Mouse (Mus musculus) kidney, embryonic 16.5 days (tissue): ENCODE data around the gene V1ra8. TPM values are rescaled to one million over a fixed set of nuclear protein-coding genes. Genes with fewer than 3 reads are reported as not detected.
"Not testable (repeated sequence)": the region's sequence is repeated elsewhere in the genome, so short reads cannot be mapped to it uniquely, and the experiment has no call there.

ENCODE experiments used
- ATAC-seq: fragments of 200-750 bp; cut with Nextera tagmentation; 2 replicates; pipeline ENCODE4 v1.8.0; 2017; ENCODE audit warnings: moderate TSS enrichment; ENCODE audit not compliant: low FRiP score, low TSS enrichment
- H3K27ac ChIP-seq: fragments of 300-500 bp; sonication (generic); 2 replicates; pipeline ENCODE4 v1.5.1; 2014; ENCODE audit warnings: low read length
- H3K27me3 ChIP-seq: fragments of 300-500 bp; sonication (generic); 2 replicates; pipeline ENCODE4 v1.6.1; 2014; ENCODE audit warnings: low read length, control low read depth, mixed read lengths; ENCODE audit not compliant: insufficient read depth
- H3K36me3 ChIP-seq: fragments of 300-500 bp; sonication (generic); 2 replicates; pipeline ENCODE4 v1.6.1; 2014; ENCODE audit warnings: low read length, control low read depth, mixed read lengths; ENCODE audit not compliant: insufficient read depth
- H3K4me1 ChIP-seq: fragments of 300-500 bp; sonication (generic); 2 replicates; pipeline ENCODE4 v1.6.1; 2014; ENCODE audit warnings: low read length, control low read depth, mixed read lengths; ENCODE audit not compliant: insufficient read depth
- H3K4me2 ChIP-seq: fragments of 300-500 bp; sonication (generic); replicated peaks from 2 replicates; pipeline ENCODE4 v1.6.1; 2014; ENCODE audit warnings: low read depth, low read length
- H3K4me3 ChIP-seq: fragments of 300-500 bp; sonication (generic); 2 replicates; pipeline ENCODE4 v1.5.1; 2014; ENCODE audit warnings: mild to moderate bottlenecking, low read length
- H3K9ac ChIP-seq: fragments of 300-500 bp; sonication (generic); replicated peaks from 2 replicates; pipeline ENCODE4 v1.6.1; 2014; ENCODE audit warnings: low read length
- H3K9me3 ChIP-seq: fragments of 300-500 bp; sonication (generic); 2 replicates; pipeline ENCODE4 v1.6.1; 2016; ENCODE audit warnings: low read length, control low read depth
- WGBS: fragments of 180-500 bp; shearing (Covaris S2); extraction: QIAGEN DNeasy Blood & Tissue Kit; methylation state at CpG from one replicate; pipeline ENCODE4 v1.1.7; 2014; 5-methylcytosine and 5-hydroxymethylcytosine counted together
- polyA plus RNA-seq: library from polyadenylated mRNA; unstranded; fragments of >200 nt; fragmentation: Nextera tagmentation; extraction: Ambion mirVana; gene quantifications from 2 replicates; pipeline ENCODE4 v1.2.1, GENCODE M21; 2015

Gene V1ra8
- polyA plus RNA-seq: not detected in 2 replicates

DNA sequence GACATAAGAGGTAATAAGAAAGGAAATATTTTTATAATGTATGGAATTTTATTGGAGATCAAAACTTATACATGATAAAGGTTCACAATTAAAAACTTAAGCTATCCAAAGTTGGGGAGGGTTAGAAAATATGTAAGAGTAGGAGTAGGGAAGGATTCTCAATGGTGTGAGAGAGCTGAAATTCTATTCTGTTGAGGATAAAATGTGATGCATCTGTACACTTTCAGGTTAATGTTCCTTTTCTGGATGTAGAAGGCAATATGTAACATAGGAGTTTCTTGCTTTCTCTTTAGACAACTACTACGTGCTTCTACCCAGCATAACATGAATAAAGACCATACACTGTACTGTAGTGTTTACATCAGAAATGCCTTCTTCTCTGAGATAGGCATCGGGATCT lies at the start of gene V1ra8:
Gene V1ra8 (plus strand): TSS at position 301 of the 400 bp plus-strand sequence.
- not testable (repeated sequence) for ATAC-seq, H3K4me1 ChIP-seq, H3K9ac ChIP-seq, H3K9me3 ChIP-seq, H3K27ac ChIP-seq, H3K27me3 ChIP-seq, H3K36me3 ChIP-seq, H3K4me2 ChIP-seq, H3K4me3 ChIP-seq
- 90% methylated on average over 2 of the region's 2 CpGs for WGBS

DNA sequence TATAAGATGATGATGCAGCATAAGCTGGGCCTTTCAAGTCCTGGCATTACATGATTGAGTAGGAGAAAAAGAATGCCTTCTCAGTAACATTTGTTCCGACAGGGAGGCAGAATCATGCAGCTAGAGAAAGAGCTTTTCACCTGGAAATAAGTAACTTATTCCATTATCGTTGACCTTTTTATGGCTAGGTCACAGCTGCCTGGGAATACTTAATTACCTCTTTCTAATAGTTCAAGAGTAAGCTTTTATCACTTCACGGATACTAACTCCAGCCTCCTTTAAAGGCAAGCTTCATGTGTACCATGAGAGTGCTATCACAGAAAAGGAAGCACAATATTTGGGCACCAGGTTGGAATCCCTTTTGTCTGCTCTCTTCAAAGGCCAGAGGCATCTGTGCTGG lies 42.5 kb upstream of the V1ra8 start:
- Histone ChIP-seq H3K4me1 (no peaks in the 10 kb centered on the region), H3K9me3 (no peaks in the 10 kb centered on the region), H3K4me2 (no peak overlapping the region), H3K27ac (peak overlapping the region; percentile 55; the same call in 1 of the 2 replicates), H3K9ac (no peak overlapping the region), H3K27me3 (no peaks in the 10 kb centered on the region), H3K36me3 (no peaks in the 10 kb centered on the region), H3K4me3 (no peak overlapping the region)
- WGBS: 46% methylated on average over 3 of the region's 3 CpGs
- peak; percentile 57; the same call in 1 of the 2 replicates for ATAC-seq

DNA sequence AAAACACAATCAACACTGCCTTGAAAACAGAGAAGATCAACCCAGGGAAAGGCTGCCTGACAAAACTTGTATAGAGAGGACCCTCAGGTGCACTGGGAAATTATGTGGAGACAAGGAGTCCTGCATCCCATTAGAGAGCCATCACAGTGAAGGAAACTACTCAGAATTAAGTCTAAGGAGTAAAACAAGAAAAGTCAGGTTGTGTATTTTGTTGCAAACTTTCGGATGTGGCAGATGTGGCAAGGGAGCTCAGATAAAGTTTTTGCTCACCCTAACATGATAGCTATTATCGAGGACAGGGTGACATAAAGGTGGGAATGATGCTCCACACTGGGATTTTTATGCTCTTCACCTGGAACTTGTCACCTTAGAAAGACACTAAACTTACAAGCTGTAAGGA lies 28.1 kb upstream of the V1ra8 start, which contains the start of gene Vmn1r52:
Gene Vmn1r52 (plus strand): TSS at position 301 of the 400 bp plus-strand sequence.
- 78% methylated on average over 2 of the region's 2 CpGs for WGBS
- Histone ChIP-seq H3K4me1 (no peaks in the 10 kb centered on the region), H3K9ac (no peak within 1 kb of the TSS), H3K9me3 (no peaks in the 10 kb centered on the region), H3K36me3 (no peaks in the 10 kb centered on the region), H3K4me2 (no peak within 1 kb of the TSS), H3K27ac (no peak within 1 kb of the TSS), H3K4me3 (no peak within 1 kb of the TSS), H3K27me3 (no peaks in the 10 kb centered on the region)
- ATAC-seq: no peak

DNA sequence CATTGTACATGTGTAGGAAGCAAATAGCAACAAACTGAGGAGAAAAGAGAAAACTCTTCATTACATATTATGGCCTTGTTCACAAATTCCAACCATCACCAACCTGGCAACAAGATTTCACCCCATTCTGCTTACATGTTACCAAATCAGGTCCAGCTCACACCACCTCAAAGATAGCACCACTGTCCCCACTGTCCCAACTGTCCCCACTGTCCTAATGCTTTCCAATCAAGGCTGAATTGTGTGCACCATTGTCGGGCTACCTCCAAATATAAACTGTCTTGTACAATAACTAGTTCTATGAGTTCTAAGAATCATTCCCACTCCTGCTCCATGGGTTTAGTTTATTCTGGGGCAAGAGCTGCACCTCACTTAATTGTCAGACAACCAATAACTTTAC lies 21.7 kb downstream of the V1ra8 start, which contains the start of gene Vmn1r53:
Gene Vmn1r53 (minus strand): TSS at position 101 of the 400 bp plus-strand sequence.
- 91% methylated on average over 1 of the region's 1 CpGs for WGBS
- Histone ChIP-seq H3K4me1 (no peaks in the 10 kb centered on the region), H3K27me3 (no peaks in the 10 kb centered on the region), H3K4me3 (no peak within 1 kb of the TSS), H3K9me3 (0 out of 2 replicates have a peak, but pooled peaks cover 4% of the 10 kb centered on the region), H3K9ac (no peak within 1 kb of the TSS), H3K36me3 (no peaks in the 10 kb centered on the region), H3K4me2 (no peak within 1 kb of the TSS), H3K27ac (no peak within 1 kb of the TSS)
- ATAC-seq: no peak

DNA sequence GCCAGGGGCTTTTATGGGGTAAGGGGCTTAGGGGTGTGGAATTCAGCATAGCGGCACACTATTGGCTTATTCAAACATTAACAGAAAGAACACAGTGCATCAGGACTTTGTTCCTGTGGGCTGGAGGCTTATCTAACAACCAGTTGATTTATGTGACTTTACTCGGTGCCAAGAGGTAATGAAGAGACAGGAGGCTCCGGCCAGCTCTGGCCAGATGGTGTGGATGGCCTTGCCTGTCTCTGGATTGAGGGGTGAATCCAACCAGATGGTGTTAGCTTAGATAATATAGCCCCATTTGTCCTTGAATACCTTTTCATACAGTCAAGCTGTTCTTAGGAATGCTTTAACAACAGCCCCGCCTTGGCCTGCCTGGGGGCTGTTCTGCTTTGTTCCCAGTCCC lies 29.5 kb downstream of the V1ra8 start:
- H3K9ac ChIP-seq, H3K4me1 ChIP-seq, H3K4me3 ChIP-seq, H3K9me3 ChIP-seq, H3K27me3 ChIP-seq, H3K4me2 ChIP-seq, ATAC-seq, H3K36me3 ChIP-seq, H3K27ac ChIP-seq: not testable (repeated sequence)
- WGBS: 80% methylated on average over 4 of the region's 4 CpGs

DNA sequence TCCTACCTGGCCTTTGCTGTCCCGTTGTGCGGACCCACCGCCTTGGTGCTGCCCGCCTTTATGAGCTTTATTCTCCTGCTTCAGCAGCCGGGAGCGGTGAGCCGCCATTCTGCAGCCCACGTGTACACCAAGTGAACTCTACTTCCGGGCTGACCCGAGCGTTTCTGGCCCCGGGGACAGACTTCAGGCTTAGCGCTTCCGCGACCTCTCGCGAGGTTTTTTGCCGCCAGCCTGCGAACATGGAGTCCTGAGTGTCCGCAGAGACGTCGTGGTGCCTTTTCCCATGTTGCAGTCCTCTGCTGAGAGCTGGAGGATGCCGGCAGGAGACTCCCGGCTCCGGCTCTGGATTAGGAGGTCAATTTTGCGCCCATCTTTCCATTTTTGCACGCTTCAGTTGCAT lies 30.1 kb downstream of the V1ra8 start:
- no peaks in the 10 kb centered on the region for H3K4me1 ChIP-seq
- no peak overlapping the region for H3K27ac ChIP-seq
- WGBS: 70% methylated on average over 27 of the region's 27 CpGs
- H3K9me3 ChIP-seq: peaks cover 9% of the 10 kb centered on the region
- H3K27me3 ChIP-seq: no peaks in the 10 kb centered on the region
- ATAC-seq: no peak
- H3K36me3 ChIP-seq: no peaks in the 10 kb centered on the region
- H3K4me2 ChIP-seq: no peak overlapping the region
- no peak overlapping the region for H3K4me3 ChIP-seq
- H3K9ac ChIP-seq: no peak overlapping the region

DNA sequence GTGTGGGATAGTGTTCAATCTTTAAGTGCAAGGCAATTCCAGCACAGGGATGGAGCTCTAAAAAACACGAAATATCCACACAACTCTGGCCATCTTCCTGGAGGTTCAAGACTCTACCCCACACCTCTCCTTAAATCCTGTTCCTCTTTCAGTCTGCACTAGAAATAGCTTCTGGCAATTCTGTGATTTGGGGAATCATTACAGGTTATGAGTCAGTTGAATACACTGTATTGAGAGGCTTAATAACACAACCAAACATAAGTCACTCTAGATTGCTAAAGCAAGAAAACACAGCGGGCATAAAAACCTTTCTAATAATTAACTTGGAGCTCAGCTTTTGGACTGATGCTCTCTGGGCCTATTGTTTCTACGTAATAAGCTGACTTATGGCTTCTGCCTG lies 41.4 kb downstream of the V1ra8 start:
- 70% methylated on average over 3 of the region's 3 CpGs for WGBS
- no peaks in the 10 kb centered on the region for H3K27me3 ChIP-seq
- ATAC-seq: no peak

DNA sequence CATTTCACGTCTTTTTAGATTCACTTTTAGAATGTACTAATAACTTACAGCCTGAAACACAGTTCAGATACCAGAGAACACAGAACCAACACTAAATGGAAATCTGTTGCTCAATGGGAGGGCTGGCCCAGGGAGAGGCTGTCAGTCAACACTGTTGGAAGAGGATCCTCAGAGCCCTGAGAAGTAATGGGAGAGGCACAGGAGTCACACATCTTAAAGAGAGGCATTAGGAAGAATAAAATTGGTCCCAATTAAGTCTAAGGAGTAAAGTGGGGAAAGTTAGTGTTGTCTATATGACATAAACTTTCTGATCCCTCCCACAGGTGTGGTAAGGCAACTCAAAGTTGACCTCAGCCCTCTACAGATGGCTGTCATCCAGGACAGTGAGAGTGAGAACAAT lies 43.4 kb downstream of the V1ra8 start, which contains the start of gene Vmn1r54:
Gene Vmn1r54 (plus strand): TSS at position 301 of the 400 bp plus-strand sequence.
- Histone ChIP-seq H3K4me3 (no peak within 1 kb of the TSS), H3K27me3 (no peaks in the 10 kb centered on the region), H3K4me2 (no peak within 1 kb of the TSS), H3K4me1 (no peaks in the 10 kb centered on the region), H3K27ac (no peak within 1 kb of the TSS), H3K9me3 (no peaks in the 10 kb centered on the region), H3K9ac (no peak within 1 kb of the TSS), H3K36me3 (no peaks in the 10 kb centered on the region)
- no peak for ATAC-seq
- 82% methylated on average over 1 of the region's 1 CpGs for WGBS

More for the DNA sequence above, 41.4 kb downstream of the V1ra8 start:
- Histone ChIP-seq H3K9me3 (no peaks in the 10 kb centered on the region), H3K27ac (no peak overlapping the region), H3K36me3 (no peaks in the 10 kb centered on the region), H3K4me1 (no peaks in the 10 kb centered on the region), H3K4me3 (no peak overlapping the region), H3K9ac (no peak overlapping the region), H3K4me2 (no peak overlapping the region)

Other genes starting within 250 kb of the V1ra8 start
- gene Vmn1r46, start 233.5 kb upstream of the V1ra8 start, polyA plus RNA-seq: not detected in 2 replicates
- not detected in 2 replicates for gene Vmn1r47, start 186.6 kb upstream of the V1ra8 start, polyA plus RNA-seq
- not detected in 2 replicates for gene Vmn1r48, start 166.0 kb upstream of the V1ra8 start, polyA plus RNA-seq
- not detected in 2 replicates for gene Vmn1r49, start 124.3 kb upstream of the V1ra8 start, polyA plus RNA-seq
- gene Vmn1r50, start 101.4 kb upstream of the V1ra8 start, polyA plus RNA-seq: not detected in 2 replicates
- gene Vmn1r51, start 80.2 kb upstream of the V1ra8 start, polyA plus RNA-seq: not detected in 2 replicates
- gene Vmn1r52, start 28.0 kb upstream of the V1ra8 start, polyA plus RNA-seq: not detected in 2 replicates
- not detected in 2 replicates for gene Vmn1r53, start 21.6 kb downstream of the V1ra8 start, polyA plus RNA-seq
- not detected in 2 replicates for gene Vmn1r54, start 43.5 kb downstream of the V1ra8 start, polyA plus RNA-seq
- gene BC048671, start 98.4 kb downstream of the V1ra8 start, polyA plus RNA-seq: not detected in 2 replicates
- gene Chst13, start 122.4 kb downstream of the V1ra8 start, polyA plus RNA-seq: 5.8 and 6.7 TPM in 2 replicates
- 0.15 and 0.19 TPM in 2 replicates for gene Uroc1, start 130.5 kb downstream of the V1ra8 start, polyA plus RNA-seq
- 6.4 and 7.5 TPM in 2 replicates for gene Zxdc, start 166.7 kb downstream of the V1ra8 start, polyA plus RNA-seq
- 0.49 and 0.62 TPM in 2 replicates for gene Cfap100, start 226.0 kb downstream of the V1ra8 start, polyA plus RNA-seq